Mouse (Mus musculus) embryonic facial prominence, embryonic 15.5 days (tissue): ENCODE measurements around the gene Chit1. TPM values are rescaled to one million over a fixed set of nuclear protein-coding genes. Genes with fewer than 3 reads are reported as not detected.
A peak's percentile ranks its signal among the peaks of the same experiment; 100 is the strongest.

Experiments
- ATAC-seq: fragments of 200-750 bp; cut with Nextera tagmentation; 2 replicates; pipeline ENCODE4 v1.8.0; 2017; ENCODE audit warnings: low read depth, moderate TSS enrichment; ENCODE audit not compliant: insufficient number of reproducible peaks, low FRiP score, low TSS enrichment
- H3K27ac ChIP-seq: fragments of 300-500 bp; sonication (generic); replicated peaks from 2 replicates; pipeline ENCODE4 v1.5.1; 2015; ENCODE audit warnings: mild to moderate bottlenecking, inconsistent platforms
- H3K27me3 ChIP-seq: fragments of 300-500 bp; sonication (generic); 2 replicates; pipeline ENCODE4 v1.6.1; 2015; ENCODE audit warnings: inconsistent platforms
- H3K36me3 ChIP-seq: fragments of 300-500 bp; sonication (generic); 2 replicates; pipeline ENCODE4 v1.6.1; 2015; ENCODE audit warnings: mild to moderate bottlenecking, inconsistent platforms
- H3K4me1 ChIP-seq: fragments of 300-500 bp; sonication (generic); 2 replicates; pipeline ENCODE4 v1.6.1; 2015; ENCODE audit warnings: inconsistent platforms
- H3K4me2 ChIP-seq: fragments of 300-500 bp; sonication (generic); replicated peaks from 2 replicates; pipeline ENCODE4 v1.6.1; 2015; ENCODE audit warnings: mild to moderate bottlenecking, inconsistent platforms
- H3K4me3 ChIP-seq: fragments of 300-500 bp; sonication (generic); replicated peaks from 2 replicates; pipeline ENCODE4 v1.5.1; 2015; ENCODE audit warnings: mild to moderate bottlenecking, inconsistent platforms
- H3K9ac ChIP-seq: fragments of 300-500 bp; sonication (generic); 2 replicates; pipeline ENCODE4 v1.6.1; 2015; ENCODE audit warnings: inconsistent platforms
- H3K9me3 ChIP-seq: fragments of 300-500 bp; sonication (generic); replicated peaks from 2 replicates; pipeline ENCODE4 v1.6.1; 2016; ENCODE audit warnings: inconsistent platforms
- WGBS: fragments of 180-500 bp; shearing (Covaris S2); methylation state at CpG from one replicate; pipeline ENCODE4 v1.1.7; 2015; 5-methylcytosine and 5-hydroxymethylcytosine counted together
- polyA plus RNA-seq: library from polyadenylated mRNA; unstranded; fragments of >200 nt; fragmentation: Nextera tagmentation; extraction: Ambion mirVana; gene quantifications from 2 replicates; pipeline ENCODE4 v1.2.1, GENCODE M21; 2015

Gene Chit1
- 0.61 and 0.67 TPM in 2 replicates for polyA plus RNA-seq

- no peaks in the 10 kb centered on the region for H3K36me3 ChIP-seq
- no peak within 1 kb of the TSS for H3K9ac ChIP-seq
- H3K4me3 ChIP-seq, result no peak within 1 kb of the TSS
- H3K27me3 ChIP-seq, result no peaks in the 10 kb centered on the region
- WGBS, result 74% methylated on average over 4 of the region's 4 CpGs
- H3K27ac ChIP-seq, result no peak within 1 kb of the TSS
- H3K9me3 ChIP-seq, result no peaks in the 10 kb centered on the region
- no peak within 1 kb of the TSS for H3K4me2 ChIP-seq
- peaks cover 13% of the 10 kb centered on the region for H3K4me1 ChIP-seq
- ATAC-seq, result no peak
Measured at GRCm38 (mm10) chr1:134110979-134111378, at the start of gene Chit1. Gene Chit1 (plus strand): TSS chr1:134111242.

- Histone ChIP-seq H3K4me1 (peaks cover 66% of the 10 kb centered on the region), H3K9ac (no peak overlapping the region), H3K36me3 (no peaks in the 10 kb centered on the region), H3K4me3 (no peak overlapping the region), H3K27ac (peak overlapping the region; percentile 98), H3K27me3 (no peaks in the 10 kb centered on the region), H3K4me2 (no peak overlapping the region; the same call in 1 of the 2 replicates), H3K9me3 (no peaks in the 10 kb centered on the region)
- no peak for ATAC-seq
- 53% methylated on average over 3 of the region's 3 CpGs for WGBS
Measured at GRCm38 (mm10) chr1:134061915-134062314, 49.1 kb upstream of the Chit1 start.

- WGBS, result 7% methylated on average over 11 of the region's 11 CpGs
- H3K36me3 ChIP-seq, result no peaks in the 10 kb centered on the region
- no peaks in the 10 kb centered on the region for H3K27me3 ChIP-seq
- H3K4me3 ChIP-seq, result 0 out of 2 replicates have a peak overlapping the region, but pooled peaks have one; percentile 8
- H3K4me2 ChIP-seq, result peak overlapping the region; percentile 34
- peak overlapping the region; percentile 98 for H3K27ac ChIP-seq
- no peaks in the 10 kb centered on the region for H3K9me3 ChIP-seq
- peaks cover 71% of the 10 kb centered on the region for H3K4me1 ChIP-seq
- H3K9ac ChIP-seq, result no peak overlapping the region
- ATAC-seq, result no peak
Measured at GRCm38 (mm10) chr1:134062411-134063085, 48.5 kb upstream of the Chit1 start.

DNA sequence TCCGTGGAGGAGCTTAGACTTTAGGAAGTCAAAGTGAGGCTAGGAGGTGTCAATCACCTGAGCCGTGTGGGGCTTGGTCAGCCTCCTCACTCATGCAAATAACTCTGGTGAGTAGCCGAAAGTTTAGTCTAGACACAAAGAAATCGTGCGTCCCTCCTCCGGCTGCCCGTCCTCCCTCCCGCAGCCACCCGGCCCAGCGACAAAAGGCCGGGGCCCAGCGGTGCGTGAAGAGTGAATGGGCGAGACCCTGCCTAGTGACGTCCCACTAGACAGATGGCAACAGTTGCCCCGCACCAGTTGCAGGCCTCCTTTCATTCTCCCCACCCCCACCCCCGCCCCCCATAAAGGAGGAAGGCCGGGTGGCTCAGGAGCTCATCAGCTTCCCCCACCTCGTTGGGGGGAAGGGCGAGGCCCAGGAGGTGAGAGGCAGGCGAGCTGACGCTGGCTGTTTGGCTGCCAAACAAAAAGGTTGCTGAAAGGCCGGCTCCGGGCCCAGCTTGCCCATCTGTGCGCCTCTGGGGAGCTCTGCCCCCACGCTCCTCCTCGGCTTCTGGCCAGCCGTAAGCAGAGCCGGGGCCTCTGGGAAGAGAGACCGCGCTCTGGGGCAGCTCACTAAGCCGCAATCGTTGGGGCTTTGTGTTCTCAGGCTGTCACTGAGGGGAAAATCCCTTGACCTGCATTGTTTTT, 47.8 kb upstream of the Chit1 start:
- Histone ChIP-seq H3K4me3 (0 out of 2 replicates have a peak overlapping the region, but pooled peaks have one; percentile 8), H3K4me1 (peaks cover 71% of the 10 kb centered on the region), H3K4me2 (peak overlapping the region; percentile 34), H3K27ac (peak overlapping the region; percentile 98), H3K27me3 (no peaks in the 10 kb centered on the region), H3K9ac (peak overlapping the region; percentile 9; the same call in 1 of the 2 replicates), H3K36me3 (no peaks in the 10 kb centered on the region), H3K9me3 (no peaks in the 10 kb centered on the region)
- WGBS, result 4% methylated on average over 33 of the region's 33 CpGs
- ATAC-seq, result peak; percentile 44

DNA sequence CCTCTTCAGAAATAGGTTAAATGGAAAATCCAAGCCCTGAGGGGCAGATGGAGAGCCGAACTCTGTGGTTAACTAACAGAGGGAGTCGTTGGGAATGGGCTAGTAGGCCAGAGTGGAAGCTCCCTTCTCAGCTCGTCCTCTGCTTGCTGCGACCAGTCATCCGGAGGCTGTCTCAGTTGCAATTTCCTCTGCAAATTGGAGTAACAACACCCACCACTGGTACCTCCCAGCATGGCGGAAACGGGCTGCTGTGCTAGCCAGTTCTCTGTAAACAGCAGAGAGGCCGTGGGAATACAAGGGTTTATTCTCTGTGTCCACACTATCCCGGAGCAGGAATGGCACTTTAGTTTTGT, 47.3 kb upstream of the Chit1 start:
- Histone ChIP-seq H3K4me2 (peak overlapping the region; percentile 34; the same call in 1 of the 2 replicates), H3K27me3 (no peaks in the 10 kb centered on the region), H3K9me3 (no peaks in the 10 kb centered on the region), H3K4me1 (peaks cover 71% of the 10 kb centered on the region), H3K27ac (peak overlapping the region; percentile 98), H3K9ac (0 out of 2 replicates have a peak overlapping the region, but pooled peaks have one; percentile 9), H3K36me3 (no peaks in the 10 kb centered on the region), H3K4me3 (no peak overlapping the region)
- WGBS, result 19% methylated on average over 9 of the region's 9 CpGs
- ATAC-seq, result no peak

DNA sequence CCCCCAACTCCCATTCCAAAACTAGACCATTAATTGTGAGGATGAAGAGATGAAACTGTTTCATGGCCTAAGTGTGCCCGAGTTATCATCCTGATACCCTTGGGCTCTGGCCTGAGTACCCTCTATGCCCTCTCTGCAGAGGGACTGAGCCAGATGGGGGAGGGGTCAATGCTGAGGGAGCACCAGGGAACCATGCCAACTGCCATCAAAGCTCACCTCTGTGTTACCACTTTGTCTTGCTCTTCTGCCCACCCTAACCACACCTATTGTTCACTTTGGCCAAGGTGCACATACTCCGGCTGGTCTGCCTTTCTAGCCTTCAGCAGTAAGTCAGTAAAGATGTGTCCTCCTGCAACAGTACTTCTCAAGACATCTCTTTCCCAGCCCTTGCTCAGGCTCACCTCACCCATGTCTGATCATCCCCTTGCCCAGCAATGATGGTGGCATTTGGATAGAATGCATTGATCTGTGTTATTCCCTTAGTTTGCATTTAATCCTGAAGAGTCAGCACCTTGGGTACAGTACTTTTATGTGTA, 46.7 kb upstream of the Chit1 start:
- Histone ChIP-seq H3K27me3 (no peaks in the 10 kb centered on the region), H3K27ac (peak overlapping the region; percentile 98), H3K4me1 (peaks cover 71% of the 10 kb centered on the region), H3K9me3 (no peaks in the 10 kb centered on the region), H3K9ac (no peak overlapping the region), H3K4me2 (no peak overlapping the region), H3K36me3 (no peaks in the 10 kb centered on the region), H3K4me3 (no peak overlapping the region)
- ATAC-seq, result no peak
- 83% methylated on average over 2 of the region's 2 CpGs for WGBS

- WGBS, result 47% methylated on average over 4 of the region's 4 CpGs
- H3K4me1 ChIP-seq, result peaks cover 70% of the 10 kb centered on the region
- H3K4me2 ChIP-seq, result no peak overlapping the region
- H3K9ac ChIP-seq, result no peak overlapping the region
- no peak for ATAC-seq
- H3K4me3 ChIP-seq, result no peak overlapping the region
- H3K9me3 ChIP-seq, result no peaks in the 10 kb centered on the region
- H3K36me3 ChIP-seq, result no peaks in the 10 kb centered on the region
- H3K27me3 ChIP-seq, result no peaks in the 10 kb centered on the region
- H3K27ac ChIP-seq, result peak overlapping the region; percentile 98
Measured at GRCm38 (mm10) chr1:134065241-134065809, 45.7 kb upstream of the Chit1 start.

DNA sequence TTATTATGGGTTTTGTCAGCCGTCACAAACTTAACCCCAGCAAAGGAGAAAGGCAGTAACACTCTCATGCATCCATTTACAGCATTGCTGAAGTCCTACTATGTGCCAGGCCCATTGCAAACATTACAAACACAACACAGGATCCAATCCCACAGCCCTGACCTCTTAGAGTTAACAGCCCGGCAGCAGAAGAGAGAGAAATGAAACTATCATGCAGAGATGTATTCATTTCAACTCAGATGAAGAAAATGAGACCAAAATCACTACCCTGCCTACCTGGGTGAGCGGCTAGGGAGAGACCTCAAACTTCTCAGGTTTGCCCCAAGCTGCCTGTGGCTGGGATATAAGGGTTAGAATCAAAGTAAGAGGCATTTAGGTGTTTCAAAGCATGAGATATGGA, 44.5 kb upstream of the Chit1 start:
- WGBS, result 42% methylated on average over 3 of the region's 3 CpGs
- Histone ChIP-seq H3K36me3 (no peaks in the 10 kb centered on the region), H3K27ac (peak overlapping the region; percentile 68; the same call in 1 of the 2 replicates), H3K9ac (no peak overlapping the region), H3K27me3 (no peaks in the 10 kb centered on the region), H3K4me2 (no peak overlapping the region), H3K4me1 (peaks cover 70% of the 10 kb centered on the region), H3K9me3 (no peaks in the 10 kb centered on the region), H3K4me3 (no peak overlapping the region)
- no peak for ATAC-seq

DNA sequence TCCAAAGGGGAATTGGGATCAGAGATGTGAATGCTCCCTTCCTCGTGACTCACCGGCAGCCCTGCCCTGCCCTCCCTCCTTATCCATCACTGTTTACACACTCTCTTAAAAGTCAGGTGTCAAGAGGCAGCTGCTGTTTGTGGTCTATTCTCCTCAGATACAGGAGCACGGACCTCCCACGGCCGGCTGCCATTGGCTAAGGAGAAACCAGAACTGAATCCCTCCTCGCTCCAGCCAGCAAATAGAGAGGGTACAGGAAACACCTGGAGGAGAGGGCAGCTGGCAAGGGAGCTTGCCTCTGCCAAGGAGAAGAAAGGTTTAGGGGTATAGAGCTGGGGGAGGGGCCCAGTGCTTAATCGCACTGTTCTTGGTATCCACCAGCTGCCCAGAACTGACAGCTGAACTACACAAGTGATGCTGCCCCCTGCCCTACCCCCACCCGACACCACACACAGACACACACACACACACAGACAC, 43.9 kb upstream of the Chit1 start:
- H3K9me3 ChIP-seq, result no peaks in the 10 kb centered on the region
- H3K4me1 ChIP-seq, result peaks cover 66% of the 10 kb centered on the region
- no peaks in the 10 kb centered on the region for H3K27me3 ChIP-seq
- ATAC-seq, result peak; percentile 41
- WGBS, result 13% methylated on average over 8 of the region's 8 CpGs
- no peak overlapping the region for H3K4me2 ChIP-seq
- H3K27ac ChIP-seq, result peak overlapping the region; percentile 68; the same call in 1 of the 2 replicates
- no peaks in the 10 kb centered on the region for H3K36me3 ChIP-seq
- H3K9ac ChIP-seq, result no peak overlapping the region
- H3K4me3 ChIP-seq, result no peak overlapping the region

GRCm38 (mm10) chr1:134070099-134070669, 40.9 kb upstream of the Chit1 start:
- H3K27ac ChIP-seq, result peak overlapping the region; percentile 53
- WGBS, result 62% methylated on average over 8 of the region's 8 CpGs
- peaks cover 36% of the 10 kb centered on the region for H3K4me1 ChIP-seq

More at GRCm38 (mm10) chr1:134070099-134070669, 40.9 kb upstream of the Chit1 start:
- ATAC-seq, result no peak
- no peak overlapping the region for H3K4me2 ChIP-seq
- no peaks in the 10 kb centered on the region for H3K9me3 ChIP-seq
- no peak overlapping the region for H3K4me3 ChIP-seq
- no peaks in the 10 kb centered on the region for H3K27me3 ChIP-seq
- no peak overlapping the region for H3K9ac ChIP-seq
- 0 out of 2 replicates have a peak, but pooled peaks cover 6% of the 10 kb centered on the region for H3K36me3 ChIP-seq
